Mouse (Mus musculus): ENCODE data around the gene Pskh1. TPM values are rescaled to one million over a fixed set of nuclear protein-coding genes. Genes with fewer than 3 reads are reported as not detected.

Gene Pskh1
- polyA plus RNA-seq, 1 experiment from 2014 or later: 30.3 TPM

- H3K36me3 ChIP-seq: no peaks in the 10 kb centered on the region
- WGBS: 83% methylated on average over 1 of the region's 1 CpGs
- DNase-seq (ENCODE audit: low spot score): no peak
- H3K9me3 ChIP-seq: no peaks in the 10 kb centered on the region
- H3K27ac ChIP-seq: no peak overlapping the region
- H3K4me1 ChIP-seq: peaks cover 33% of the 10 kb centered on the region
- H3K27me3 ChIP-seq (ENCODE audit: insufficient read depth, poor library complexity, severe bottlenecking): no peaks in the 10 kb centered on the region
- H3K4me3 ChIP-seq: no peak overlapping the region
Observed at GRCm38 (mm10) chr8:105969367-105969766, 69.1 kb downstream of the Pskh1 start.

- Histone ChIP-seq H3K27me3 (ENCODE audit: insufficient read depth, poor library complexity, severe bottlenecking) (no peaks in the 10 kb centered on the region), H3K9me3 (no peaks in the 10 kb centered on the region), H3K4me3 (no peak overlapping the region), H3K36me3 (no peaks in the 10 kb centered on the region), H3K4me1 (peaks cover 18% of the 10 kb centered on the region), H3K27ac (no peak overlapping the region)
- WGBS: 73% methylated on average over 8 of the region's 8 CpGs
- no peak for DNase-seq (ENCODE audit: low spot score)
Observed at GRCm38 (mm10) chr8:105971019-105971720, 70.9 kb downstream of the Pskh1 start.

- 67% methylated on average over 7 of the region's 7 CpGs for WGBS
- DNase-seq (ENCODE audit: low spot score): no peak
- Histone ChIP-seq H3K9me3 (no peaks in the 10 kb centered on the region), H3K27me3 (ENCODE audit: insufficient read depth, poor library complexity, severe bottlenecking) (no peaks in the 10 kb centered on the region), H3K36me3 (no peaks in the 10 kb centered on the region), H3K4me1 (no peaks in the 10 kb centered on the region), H3K27ac (no peak overlapping the region), H3K4me3 (no peak overlapping the region)
Observed at GRCm38 (mm10) chr8:105975363-105975762, 75.1 kb downstream of the Pskh1 start.

GRCm38 (mm10) chr8:105979325-105979724 is 79.1 kb downstream of the Pskh1 start, which contains the start of gene Dpep3:
TSS of gene Dpep3 (minus strand) at chr8:105979429.
- H3K27ac ChIP-seq: no peak within 1 kb of the TSS
- H3K9me3 ChIP-seq: no peaks in the 10 kb centered on the region
- WGBS: 91% methylated on average over 15 of the region's 15 CpGs
- no peak within 1 kb of the TSS for H3K4me3 ChIP-seq
- no peaks in the 10 kb centered on the region for H3K36me3 ChIP-seq
- no peaks in the 10 kb centered on the region for H3K27me3 ChIP-seq (ENCODE audit: insufficient read depth, poor library complexity, severe bottlenecking)
- H3K4me1 ChIP-seq: 0 out of 2 replicates have a peak, but pooled peaks cover 3% of the 10 kb centered on the region
- DNase-seq (ENCODE audit: low spot score): no peak

GRCm38 (mm10) chr8:105981146-105981545 is 80.9 kb downstream of the Pskh1 start:
- H3K27ac ChIP-seq: no peak overlapping the region
- peak; percentile 51 for DNase-seq (ENCODE audit: low spot score)
- WGBS: 86% methylated on average over 1 of the region's 1 CpGs
- H3K9me3 ChIP-seq: no peaks in the 10 kb centered on the region
- no peak overlapping the region for H3K4me3 ChIP-seq
- no peaks in the 10 kb centered on the region for H3K36me3 ChIP-seq
- H3K4me1 ChIP-seq: 0 out of 2 replicates have a peak, but pooled peaks cover 3% of the 10 kb centered on the region
- H3K27me3 ChIP-seq (ENCODE audit: insufficient read depth, poor library complexity, severe bottlenecking): peaks cover 8% of the 10 kb centered on the region; the same call in 1 of the 2 replicates

Small RNA genes lying within 50 kb of the gene (microRNA-seq; reads per million reads assigned to microRNA genes)
- not detected for gene Mir7074

Other genes with a start within 250 kb of the Pskh1 start
- 0.31 and 0.63 TPM in 2 replicates for gene Carmil2, start 214.2 kb upstream of the Pskh1 start, polyA plus RNA-seq (2016; fragmentation: Nextera tagmentation; extraction: Ambion mirVana)
- gene Acd, start 199.3 kb upstream of the Pskh1 start, polyA plus RNA-seq (2016; fragmentation: Nextera tagmentation; extraction: Ambion mirVana): 46.6 and 52.9 TPM in 2 replicates
- gene Pard6a, start 199.3 kb upstream of the Pskh1 start, polyA plus RNA-seq (2016; fragmentation: Nextera tagmentation; extraction: Ambion mirVana): 12.8 and 14.1 TPM in 2 replicates
- not detected in 2 replicates for gene 4933405L10Rik, start 192.8 kb upstream of the Pskh1 start, polyA plus RNA-seq (2016; fragmentation: Nextera tagmentation; extraction: Ambion mirVana)
- 18.7 and 28.8 TPM in 2 replicates for gene Enkd1, start 192.2 kb upstream of the Pskh1 start, polyA plus RNA-seq (2016; fragmentation: Nextera tagmentation; extraction: Ambion mirVana)
- 13.1 and 18.2 TPM in 2 replicates for gene Gfod2, start 141.8 kb upstream of the Pskh1 start, polyA plus RNA-seq (2016; fragmentation: Nextera tagmentation; extraction: Ambion mirVana)
- gene Ranbp10, start 73.1 kb upstream of the Pskh1 start, polyA plus RNA-seq (2016; fragmentation: Nextera tagmentation; extraction: Ambion mirVana): 8.6 and 10.4 TPM in 2 replicates
- gene Tsnaxip1, start 72.7 kb upstream of the Pskh1 start, polyA plus RNA-seq (2016; fragmentation: Nextera tagmentation; extraction: Ambion mirVana): 0.06 TPM in 2 replicates
- 46.5 and 55.2 TPM in 2 replicates for gene Cenpt, start 47.2 kb upstream of the Pskh1 start, polyA plus RNA-seq (2016; fragmentation: Nextera tagmentation; extraction: Ambion mirVana)
- gene Thap11, start 45.3 kb upstream of the Pskh1 start, polyA plus RNA-seq (2016; fragmentation: Nextera tagmentation; extraction: Ambion mirVana): 61.6 and 74.0 TPM in 2 replicates
- 274 and 314 TPM in 2 replicates for gene Nutf2, start 39.9 kb upstream of the Pskh1 start, polyA plus RNA-seq (2016; fragmentation: Nextera tagmentation; extraction: Ambion mirVana)
- gene Edc4, start 19.6 kb upstream of the Pskh1 start, polyA plus RNA-seq (2016; fragmentation: Nextera tagmentation; extraction: Ambion mirVana): 50.2 and 52.6 TPM in 2 replicates
- gene Nrn1l, start 6.9 kb upstream of the Pskh1 start, polyA plus RNA-seq (2016; fragmentation: Nextera tagmentation; extraction: Ambion mirVana): 0.43 and 0.46 TPM in 2 replicates
- 1.9 and 2.6 TPM in 2 replicates for gene Ctrl, start 33.4 kb downstream of the Pskh1 start, polyA plus RNA-seq (2016; fragmentation: Nextera tagmentation; extraction: Ambion mirVana)
- 70.7 and 75.4 TPM in 2 replicates for gene Psmb10, start 38.0 kb downstream of the Pskh1 start, polyA plus RNA-seq (2016; fragmentation: Nextera tagmentation; extraction: Ambion mirVana)
- gene Lcat, start 42.9 kb downstream of the Pskh1 start, polyA plus RNA-seq (2016; fragmentation: Nextera tagmentation; extraction: Ambion mirVana): 1.7 and 7.9 TPM in 2 replicates
- 45.1 and 56.1 TPM in 2 replicates for gene Slc12a4, start 65.7 kb downstream of the Pskh1 start, polyA plus RNA-seq (2016; fragmentation: Nextera tagmentation; extraction: Ambion mirVana)
- gene Dpep3, start 79.0 kb downstream of the Pskh1 start, polyA plus RNA-seq (2016; fragmentation: Nextera tagmentation; extraction: Ambion mirVana): not detected in 2 replicates
- gene Dus2, start 90.9 kb downstream of the Pskh1 start, polyA plus RNA-seq (2016; fragmentation: Nextera tagmentation; extraction: Ambion mirVana): 19.7 and 19.8 TPM in 2 replicates
- gene Dpep2nb, start 105.5 kb downstream of the Pskh1 start, polyA plus RNA-seq (2016; fragmentation: Nextera tagmentation; extraction: Ambion mirVana): 0.31 TPM in 1 of 2 replicates, not detected in the other
- 16.1 and 18.7 TPM in 2 replicates for gene Ddx28, start 111.4 kb downstream of the Pskh1 start, polyA plus RNA-seq (2016; fragmentation: Nextera tagmentation; extraction: Ambion mirVana)
- 4.9 and 6.5 TPM in 2 replicates for gene Nfatc3, start 158.4 kb downstream of the Pskh1 start, polyA plus RNA-seq (2016; fragmentation: Nextera tagmentation; extraction: Ambion mirVana)
- 2.4 and 5.4 TPM in 2 replicates for gene Esrp2, start 236.5 kb downstream of the Pskh1 start, polyA plus RNA-seq (2016; fragmentation: Nextera tagmentation; extraction: Ambion mirVana)
- 10.6 and 13.6 TPM in 2 replicates for gene Pla2g15, start 250.0 kb downstream of the Pskh1 start, polyA plus RNA-seq (2016; fragmentation: Nextera tagmentation; extraction: Ambion mirVana)